Mouse (Mus musculus) right cerebral cortex, postnatal 36 days (tissue): Measurements from ENCODE around the gene Eif2b2.

ENCODE experiments used
- DNase-seq, 2 experiments: peaks; one replicate each; pipeline ENCODE4 v3.0.0; 2022; ENCODE audit warnings: low spot score in 2 of 2, mixed read lengths in 1 of 2

The Eif2b2 gene

GRCm38 (mm10) chr12:85219236-85219904, at the start of gene Eif2b2:
Gene Eif2b2, plus strand, starts transcription at chr12:85219481.
- peak; percentile 97 to 98 for DNase-seq

DNA sequence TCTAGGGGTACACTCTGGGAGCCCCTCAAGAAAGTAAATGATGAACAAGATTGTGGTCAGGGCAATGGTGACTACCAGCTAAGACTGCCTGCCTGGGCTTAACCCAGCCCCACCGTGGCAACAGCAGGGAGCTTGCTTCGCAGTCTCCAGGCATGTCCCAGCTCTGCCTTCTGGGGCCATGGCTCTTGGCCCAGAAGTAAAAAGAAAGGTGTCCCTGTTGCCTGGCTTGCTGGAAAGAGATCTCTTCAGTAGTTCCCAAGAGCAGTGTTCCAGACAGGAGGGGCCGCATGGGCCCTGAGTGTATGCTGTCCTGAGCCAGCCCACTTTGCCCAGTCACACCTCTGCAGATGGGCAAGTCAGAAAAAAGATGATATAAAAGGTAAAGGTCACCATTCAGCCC, 49.4 kb upstream of the Eif2b2 start:
- DNase-seq = no peak

- DNase-seq = no peak
Observed at GRCm38 (mm10) chr12:85170284-85170947, 48.9 kb upstream of the Eif2b2 start.

DNA sequence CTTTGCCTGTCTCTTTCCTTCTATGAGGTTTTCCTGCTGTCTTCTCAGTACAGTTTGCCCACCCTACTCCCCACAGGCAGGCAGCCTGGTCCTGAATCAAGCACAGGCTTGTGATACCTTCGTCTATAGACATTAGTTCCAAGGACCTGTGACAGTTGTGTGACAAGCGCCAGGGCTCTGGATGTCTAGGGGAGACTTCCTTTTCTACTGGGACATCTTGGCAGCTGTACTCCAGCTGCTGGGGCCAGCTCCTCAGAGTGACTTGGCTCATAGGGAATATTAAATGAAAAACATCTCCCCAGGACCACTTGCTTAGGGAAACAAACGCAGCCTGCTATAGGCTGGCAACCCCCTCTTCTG, 48.4 kb upstream of the Eif2b2 start:
- DNase-seq = no peak

GRCm38 (mm10) chr12:85174016-85174415, 45.3 kb upstream of the Eif2b2 start:
- DNase-seq = no peak

DNA sequence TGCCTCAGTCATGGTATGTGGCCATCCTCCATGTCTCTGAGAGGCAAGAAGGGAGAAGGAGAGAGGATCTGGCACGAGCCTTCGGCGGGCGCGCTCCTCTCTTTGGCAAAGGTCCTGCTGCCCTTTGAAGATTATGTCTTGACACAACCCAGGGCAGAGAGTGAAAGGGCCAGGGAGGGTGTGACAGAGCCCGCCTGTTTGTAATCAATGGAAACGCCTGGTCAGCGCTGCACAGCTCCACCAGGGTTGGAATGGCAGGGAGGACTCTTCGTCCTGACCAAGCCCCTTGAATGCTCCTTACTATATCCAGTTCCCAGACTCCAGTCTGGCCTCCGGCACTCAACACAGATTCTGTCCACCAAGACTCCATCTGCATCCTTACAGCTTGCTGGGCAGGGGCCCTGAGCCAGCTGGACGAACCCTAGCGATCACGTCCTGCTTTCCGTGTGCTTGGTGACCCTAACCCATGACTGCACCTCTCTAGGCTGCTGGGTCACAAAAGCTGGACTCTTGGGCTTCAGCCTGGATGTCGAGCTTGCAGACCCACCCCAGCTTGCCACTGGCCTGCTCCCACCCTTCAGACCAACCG, 44.1 kb upstream of the Eif2b2 start:
- no peak for DNase-seq

GRCm38 (mm10) chr12:85175926-85176845, 43.1 kb upstream of the Eif2b2 start:
- DNase-seq = no peak

GRCm38 (mm10) chr12:85176846-85177523, 42.3 kb upstream of the Eif2b2 start:
- no peak for DNase-seq

DNA sequence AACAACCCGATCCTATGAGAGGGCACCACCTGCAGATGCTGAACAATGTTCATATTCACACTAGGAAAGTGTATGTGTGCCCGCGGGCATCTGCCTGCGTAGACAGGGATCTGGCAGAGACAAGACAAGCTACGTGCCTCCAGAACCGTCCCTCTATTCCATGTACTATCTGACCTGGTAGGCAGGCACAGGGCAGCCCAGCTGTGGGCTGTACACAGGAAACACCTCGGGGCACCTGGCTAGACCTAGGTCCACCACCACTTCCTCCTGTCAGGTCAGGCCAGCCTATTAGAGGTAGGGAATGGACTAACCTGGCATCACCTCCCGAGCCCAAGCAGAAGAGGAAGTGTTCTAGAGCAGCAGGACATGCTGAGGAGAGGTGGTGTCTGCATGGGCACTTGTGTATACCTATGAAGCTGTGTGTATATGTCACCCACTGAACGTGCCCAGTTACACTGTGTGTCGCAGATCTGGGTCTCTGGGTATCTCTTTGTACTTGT, 41.5 kb upstream of the Eif2b2 start, which contains the start of gene Pgf:
Pgf (minus strand) TSS at position 51 of the 500 bp plus-strand sequence.
- no peak for DNase-seq

- DNase-seq = no peak
Observed at GRCm38 (mm10) chr12:85178294-85178693, 41.0 kb upstream of the Eif2b2 start.

- DNase-seq = no peak
Observed at GRCm38 (mm10) chr12:85181475-85182344, 37.6 kb upstream of the Eif2b2 start.

DNA sequence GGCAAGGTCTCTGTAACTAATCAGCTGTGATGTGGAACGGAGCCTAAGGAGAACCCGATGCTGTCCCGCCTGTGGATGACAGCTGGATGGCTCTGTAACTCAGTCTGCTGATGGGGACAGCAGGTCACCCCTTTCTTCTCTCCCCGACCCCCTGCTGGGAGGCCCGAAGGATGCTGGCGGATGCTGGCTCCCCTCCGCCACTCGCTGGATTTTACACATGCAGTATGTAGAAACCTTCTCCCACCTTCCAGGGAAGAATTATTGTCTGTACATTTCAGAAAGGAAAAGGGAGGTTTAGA, 37.0 kb upstream of the Eif2b2 start:
- DNase-seq = no peak

DNA sequence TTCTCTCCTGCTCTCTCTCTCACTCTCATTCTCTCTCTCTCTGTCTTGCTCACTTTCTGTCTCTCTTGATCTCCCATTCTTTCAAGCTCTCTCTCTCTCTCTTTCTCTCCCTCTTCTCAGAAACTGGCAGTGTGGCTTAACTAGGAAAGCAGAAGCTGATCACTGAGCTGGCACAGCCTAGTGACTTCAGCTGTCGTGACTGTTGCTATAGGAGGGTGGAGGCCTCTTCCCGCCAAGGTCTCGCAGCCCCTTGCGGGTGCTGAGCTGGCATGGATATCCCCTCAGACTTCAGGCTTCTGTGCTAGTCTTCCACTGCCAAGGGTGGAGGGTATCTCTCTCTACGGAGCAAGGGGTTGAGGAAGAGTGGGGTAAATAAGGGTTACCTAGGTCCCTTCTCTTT, 36.4 kb upstream of the Eif2b2 start:
- DNase-seq = no peak

GRCm38 (mm10) chr12:85184118-85184517, 35.2 kb upstream of the Eif2b2 start:
- DNase-seq = no peak

DNA sequence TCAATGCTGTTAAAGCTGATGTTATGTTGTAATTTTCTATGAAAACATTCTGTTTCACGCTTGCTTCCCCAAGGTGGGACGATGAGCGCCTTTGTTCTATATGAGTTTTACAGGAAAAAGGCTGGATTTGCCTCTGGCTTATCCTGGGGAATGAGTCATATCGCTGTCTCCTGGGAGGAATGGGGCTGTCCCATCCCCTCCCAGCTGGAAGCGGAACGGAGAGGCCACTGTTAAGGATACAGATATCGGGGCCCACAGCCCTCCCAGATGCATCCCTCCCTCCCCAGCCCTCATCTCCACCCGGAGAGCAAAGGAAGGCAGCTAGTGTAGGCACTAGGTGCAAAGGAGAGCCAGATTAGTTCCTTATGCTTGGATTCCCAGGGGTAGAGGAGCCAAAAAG, 33.5 kb upstream of the Eif2b2 start:
- DNase-seq = no peak

GRCm38 (mm10) chr12:85186361-85186760, 32.9 kb upstream of the Eif2b2 start:
- no peak for DNase-seq

DNA sequence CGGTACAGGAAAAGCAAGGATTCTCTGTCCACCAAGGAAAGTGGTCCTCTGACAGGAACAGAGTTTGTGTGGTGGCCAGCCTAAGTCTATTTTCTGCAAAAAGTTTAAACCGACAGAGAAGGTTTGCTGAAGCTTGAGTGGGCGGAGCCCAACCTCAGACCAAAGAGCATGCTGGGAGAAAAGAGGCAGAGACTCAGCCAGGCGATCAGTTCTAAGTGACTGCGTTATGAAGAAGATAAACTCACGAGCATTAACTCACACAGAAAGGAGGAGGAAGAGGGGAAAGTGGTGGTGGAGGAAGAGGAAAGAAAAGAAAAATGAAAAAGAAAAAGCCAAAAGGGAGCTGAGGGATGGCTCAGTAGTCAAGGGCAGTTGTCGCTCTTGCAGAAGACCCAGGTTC, 29.0 kb upstream of the Eif2b2 start:
- DNase-seq = no peak

- DNase-seq = no peak
Observed at GRCm38 (mm10) chr12:85192461-85193108, 26.7 kb upstream of the Eif2b2 start.

DNA sequence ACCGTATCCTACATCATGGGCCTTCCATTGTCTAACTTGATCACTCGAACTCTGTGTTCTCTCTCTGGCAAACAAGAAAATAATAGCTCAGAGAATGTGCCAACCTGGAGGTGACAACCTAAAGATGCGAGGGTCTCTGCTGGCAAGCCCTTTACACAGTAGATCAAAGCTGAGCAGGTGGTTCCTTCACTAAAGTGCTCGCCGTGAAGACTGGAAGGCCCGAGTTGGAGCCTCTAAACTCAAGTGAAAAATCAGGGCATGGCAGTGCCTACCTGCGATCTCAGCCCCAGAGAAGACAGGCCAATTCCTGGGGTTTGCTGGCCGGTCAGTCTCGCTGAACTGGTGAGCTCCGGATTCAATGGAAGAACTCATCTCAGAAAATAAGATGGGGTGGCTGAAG, 26.1 kb upstream of the Eif2b2 start:
- no peak for DNase-seq
